Mouse (Mus musculus): Measurements from ENCODE around the gene Hoxc5. TPM values are rescaled to one million over a fixed set of nuclear protein-coding genes. Genes with fewer than 3 reads are reported as not detected.

The Hoxc5 gene
- polyA plus RNA-seq, 1 experiment from 2014 or later, result 17.5 TPM

DNA sequence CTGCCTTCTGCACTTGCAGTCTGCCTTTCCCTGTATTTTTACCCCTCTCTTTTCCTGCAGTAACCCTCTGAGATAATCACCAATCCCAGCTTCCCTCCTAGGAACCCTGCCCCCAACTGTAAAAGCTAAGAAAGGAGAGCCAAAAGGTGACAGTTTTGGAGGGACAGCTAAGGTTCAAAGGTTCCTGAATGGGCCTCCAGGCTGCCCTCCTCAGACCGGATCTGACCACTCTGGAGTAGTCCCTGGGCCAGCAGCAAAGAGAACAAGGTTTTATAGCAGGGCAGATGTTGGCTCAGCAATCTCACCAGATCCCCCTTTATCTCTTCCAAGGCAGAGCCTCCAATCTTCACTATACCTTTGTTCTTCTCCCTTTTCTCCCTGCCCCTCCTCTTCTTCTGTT, 75.0 kb downstream of the Hoxc5 start:
- no peak overlapping the region for H3K9ac ChIP-seq (ENCODE audit: low read length)
- H3K4me2 ChIP-seq (ENCODE audit: low read depth, low read length), result no peak overlapping the region
- H3K27ac ChIP-seq (ENCODE audit: low read length), result peak overlapping the region; percentile 79
- H3K36me3 ChIP-seq (ENCODE audit: control insufficient read depth, insufficient read depth, low read length), result no peaks in the 10 kb centered on the region
- H3K4me3 ChIP-seq (replicated peaks; ENCODE audit: low read length), result no peak overlapping the region
- H3K9me3 ChIP-seq (replicated peaks; ENCODE audit: control insufficient read depth, low read length), result no peaks in the 10 kb centered on the region
- H3K27me3 ChIP-seq (ENCODE audit: control insufficient read depth, insufficient read depth, low read length), result no peaks in the 10 kb centered on the region
- H3K4me1 ChIP-seq (ENCODE audit: control insufficient read depth, insufficient read depth, low read length), result peaks cover 32% of the 10 kb centered on the region
- ATAC-seq (ENCODE audit: insufficient read depth, low FRiP score), result no peak
- WGBS, result 15% methylated on average over 1 of the region's 1 CpGs

DNA sequence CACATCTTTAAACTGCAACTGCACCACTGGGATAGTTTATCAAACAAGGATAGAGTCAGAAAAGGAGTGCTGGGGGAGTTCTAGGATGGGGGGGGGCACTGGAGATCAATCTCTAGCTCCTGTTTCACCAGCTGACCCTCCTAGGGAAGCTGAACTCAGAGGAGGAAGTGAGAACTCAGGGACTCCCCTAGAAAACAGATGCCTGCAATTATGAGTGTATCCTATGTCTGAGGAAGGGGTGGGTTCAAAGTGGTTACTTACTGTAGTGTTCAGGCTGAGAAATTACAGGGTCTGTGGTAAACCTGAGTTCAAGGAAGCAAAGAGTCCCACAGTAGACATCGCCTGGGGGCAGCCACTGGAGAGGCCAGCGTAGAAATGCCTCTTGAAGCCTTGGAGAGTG, 84.4 kb downstream of the Hoxc5 start:
- ATAC-seq (ENCODE audit: insufficient read depth, low FRiP score), result no peak
- Histone ChIP-seq H3K9me3 (replicated peaks; ENCODE audit: control insufficient read depth, low read length) (no peaks in the 10 kb centered on the region), H3K9ac (ENCODE audit: low read length) (no peak overlapping the region), H3K27me3 (ENCODE audit: control insufficient read depth, insufficient read depth, low read length) (no peaks in the 10 kb centered on the region), H3K27ac (ENCODE audit: low read length) (no peak overlapping the region), H3K4me2 (ENCODE audit: low read depth, low read length) (no peak overlapping the region), H3K36me3 (ENCODE audit: control insufficient read depth, insufficient read depth, low read length) (no peaks in the 10 kb centered on the region), H3K4me1 (ENCODE audit: control insufficient read depth, insufficient read depth, low read length) (peaks cover 2% of the 10 kb centered on the region; the same call in 1 of the 2 replicates), H3K4me3 (replicated peaks; ENCODE audit: low read length) (no peak overlapping the region)
- WGBS, result 81% methylated on average over 2 of the region's 2 CpGs

DNA sequence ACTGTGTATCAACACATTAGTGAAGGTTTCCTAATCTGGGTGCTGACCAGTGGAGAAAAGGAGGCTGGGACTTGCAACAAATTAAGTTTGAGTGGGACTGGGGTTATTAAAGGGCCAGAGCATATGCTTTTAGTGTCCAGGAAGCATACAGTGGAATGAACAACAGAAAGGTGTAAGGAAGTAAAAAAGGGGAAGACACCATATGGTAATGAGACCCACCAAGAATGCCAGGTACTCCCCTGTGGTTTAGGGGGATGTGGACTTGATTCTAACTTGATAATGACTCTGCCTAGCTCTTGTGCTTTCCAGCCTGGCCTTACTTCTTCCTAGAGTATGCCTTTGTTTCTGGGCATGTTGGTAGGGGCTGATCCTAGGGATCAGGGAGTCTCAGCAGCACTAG, 86.0 kb downstream of the Hoxc5 start:
- Histone ChIP-seq H3K4me1 (ENCODE audit: control insufficient read depth, insufficient read depth, low read length) (peaks cover 10% of the 10 kb centered on the region; the same call in 1 of the 2 replicates), H3K4me3 (replicated peaks; ENCODE audit: low read length) (no peak overlapping the region), H3K36me3 (ENCODE audit: control insufficient read depth, insufficient read depth, low read length) (no peaks in the 10 kb centered on the region), H3K9ac (ENCODE audit: low read length) (no peak overlapping the region), H3K9me3 (replicated peaks; ENCODE audit: control insufficient read depth, low read length) (no peaks in the 10 kb centered on the region), H3K4me2 (ENCODE audit: low read depth, low read length) (no peak overlapping the region), H3K27ac (ENCODE audit: low read length) (no peak overlapping the region), H3K27me3 (ENCODE audit: control insufficient read depth, insufficient read depth, low read length) (no peaks in the 10 kb centered on the region)
- no peak for ATAC-seq (ENCODE audit: insufficient read depth, low FRiP score)

DNA sequence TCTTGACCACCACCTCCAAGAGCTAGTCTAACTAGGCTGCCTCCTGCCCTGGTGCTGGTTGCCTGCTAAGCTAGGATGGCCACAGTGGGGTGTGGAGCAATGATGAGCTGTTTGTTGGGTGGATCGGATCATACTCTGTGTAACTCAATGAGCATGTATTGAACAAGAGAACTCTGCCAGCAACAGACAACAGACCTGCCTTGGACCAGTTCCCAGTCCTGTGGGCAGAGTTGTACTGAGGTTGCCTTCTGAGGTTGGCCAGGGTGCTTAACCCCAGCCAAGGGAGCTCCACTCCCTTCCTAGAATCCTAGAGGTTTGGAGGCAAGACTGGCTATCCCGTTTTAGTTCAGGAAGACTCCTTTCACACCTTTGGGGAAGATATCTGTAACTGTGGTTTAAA, 89.2 kb downstream of the Hoxc5 start:
- Histone ChIP-seq H3K9ac (ENCODE audit: low read length) (no peak overlapping the region), H3K4me2 (ENCODE audit: low read depth, low read length) (no peak overlapping the region), H3K9me3 (replicated peaks; ENCODE audit: control insufficient read depth, low read length) (no peaks in the 10 kb centered on the region), H3K27me3 (ENCODE audit: control insufficient read depth, insufficient read depth, low read length) (no peaks in the 10 kb centered on the region), H3K36me3 (ENCODE audit: control insufficient read depth, insufficient read depth, low read length) (no peaks in the 10 kb centered on the region), H3K4me1 (ENCODE audit: control insufficient read depth, insufficient read depth, low read length) (peaks cover 16% of the 10 kb centered on the region), H3K27ac (ENCODE audit: low read length) (no peak overlapping the region), H3K4me3 (replicated peaks; ENCODE audit: low read length) (no peak overlapping the region)
- ATAC-seq (ENCODE audit: insufficient read depth, low FRiP score), result no peak
- 61% methylated on average over 2 of the region's 2 CpGs for WGBS

DNA sequence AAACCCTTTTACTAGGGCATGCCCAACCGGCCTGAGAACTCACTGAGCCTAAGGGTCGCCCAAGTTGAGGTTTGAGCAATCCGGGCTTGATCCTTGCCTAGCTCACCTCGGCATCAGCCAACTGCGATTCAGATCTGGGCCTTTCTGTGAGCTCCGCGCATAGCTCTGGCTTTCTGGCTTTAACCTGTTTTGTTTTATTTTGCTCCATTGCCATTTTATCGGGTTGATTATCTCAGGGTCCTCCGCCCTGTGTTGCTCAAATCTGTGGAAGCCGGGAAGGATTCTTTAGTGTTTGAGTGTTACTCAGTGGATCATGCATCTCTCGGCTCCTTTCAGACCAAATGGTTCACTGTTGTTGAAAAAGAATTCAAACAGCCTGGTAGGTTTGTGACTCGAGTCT, 91.5 kb downstream of the Hoxc5 start:
- Histone ChIP-seq H3K27me3 (ENCODE audit: control insufficient read depth, insufficient read depth, low read length) (no peaks in the 10 kb centered on the region), H3K4me2 (ENCODE audit: low read depth, low read length) (peak overlapping the region; percentile 67), H3K27ac (ENCODE audit: low read length) (peak overlapping the region; percentile 97), H3K4me1 (ENCODE audit: control insufficient read depth, insufficient read depth, low read length) (peaks cover 16% of the 10 kb centered on the region), H3K9me3 (replicated peaks; ENCODE audit: control insufficient read depth, low read length) (no peaks in the 10 kb centered on the region), H3K4me3 (replicated peaks; ENCODE audit: low read length) (peak overlapping the region; percentile 38), H3K36me3 (ENCODE audit: control insufficient read depth, insufficient read depth, low read length) (no peaks in the 10 kb centered on the region), H3K9ac (ENCODE audit: low read length) (peak overlapping the region; percentile 74)
- ATAC-seq (ENCODE audit: insufficient read depth, low FRiP score), result no peak
- WGBS, result 18% methylated on average over 12 of the region's 12 CpGs

DNA sequence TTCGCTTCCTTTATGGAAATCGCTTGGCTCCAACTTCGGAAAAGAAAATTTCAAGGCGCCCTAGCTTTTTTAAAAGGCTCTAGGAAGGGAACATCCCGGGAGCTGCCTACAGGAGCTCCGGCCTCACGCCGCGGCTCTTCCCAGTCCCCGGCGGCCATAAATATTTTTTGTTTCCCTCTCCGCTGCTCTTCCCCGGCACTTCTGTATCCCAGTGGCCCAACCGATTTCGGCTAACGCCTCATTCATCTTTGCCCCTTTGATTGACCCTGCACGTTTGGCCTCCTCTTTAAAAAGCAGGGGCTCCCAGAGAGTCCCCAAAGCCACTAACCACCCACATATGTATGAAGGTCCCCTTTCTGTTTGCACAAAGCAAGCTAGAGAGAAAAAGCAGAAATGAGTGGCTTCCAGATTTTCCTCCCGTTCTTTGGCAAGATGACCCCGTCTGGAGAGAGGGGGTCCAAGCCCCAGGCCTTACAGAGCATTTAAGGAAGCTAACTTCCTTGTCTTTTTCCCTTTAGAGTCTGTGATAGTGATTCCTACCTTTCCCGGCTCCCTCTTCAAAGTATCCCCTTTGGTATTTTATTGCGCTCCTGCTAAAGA, 92.2 kb downstream of the Hoxc5 start:
- Histone ChIP-seq H3K27me3 (ENCODE audit: control insufficient read depth, insufficient read depth, low read length) (no peaks in the 10 kb centered on the region), H3K4me3 (replicated peaks; ENCODE audit: low read length) (peak overlapping the region; percentile 38), H3K4me2 (ENCODE audit: low read depth, low read length) (peak overlapping the region; percentile 67), H3K27ac (ENCODE audit: low read length) (peak overlapping the region; percentile 97), H3K4me1 (ENCODE audit: control insufficient read depth, insufficient read depth, low read length) (peaks cover 16% of the 10 kb centered on the region), H3K9ac (ENCODE audit: low read length) (peak overlapping the region; percentile 74), H3K36me3 (ENCODE audit: control insufficient read depth, insufficient read depth, low read length) (no peaks in the 10 kb centered on the region), H3K9me3 (replicated peaks; ENCODE audit: control insufficient read depth, low read length) (no peaks in the 10 kb centered on the region)
- no peak for ATAC-seq (ENCODE audit: insufficient read depth, low FRiP score)
- 8% methylated on average over 21 of the region's 21 CpGs for WGBS

DNA sequence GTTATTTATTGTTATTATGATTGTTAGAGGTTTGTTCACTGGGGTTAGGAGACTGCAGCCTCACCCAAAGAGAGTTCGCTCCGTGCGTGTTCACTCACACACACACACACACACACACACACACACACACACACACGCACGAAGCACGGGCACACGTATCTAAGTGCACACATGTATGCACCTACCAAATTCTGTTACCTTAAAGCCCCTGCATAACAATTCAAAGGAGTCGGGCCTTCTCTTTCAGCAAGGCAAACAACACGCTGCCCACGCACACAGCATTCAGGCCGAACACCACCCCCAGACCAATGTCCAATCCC, 92.7 kb downstream of the Hoxc5 start:
- Histone ChIP-seq H3K27ac (ENCODE audit: low read length) (peak overlapping the region; percentile 97), H3K4me1 (ENCODE audit: control insufficient read depth, insufficient read depth, low read length) (peaks cover 16% of the 10 kb centered on the region), H3K9ac (ENCODE audit: low read length) (peak overlapping the region; percentile 74), H3K4me3 (replicated peaks; ENCODE audit: low read length) (peak overlapping the region; percentile 38), H3K27me3 (ENCODE audit: control insufficient read depth, insufficient read depth, low read length) (no peaks in the 10 kb centered on the region), H3K4me2 (ENCODE audit: low read depth, low read length) (peak overlapping the region; percentile 67), H3K36me3 (ENCODE audit: control insufficient read depth, insufficient read depth, low read length) (no peaks in the 10 kb centered on the region), H3K9me3 (replicated peaks; ENCODE audit: control insufficient read depth, low read length) (no peaks in the 10 kb centered on the region)
- 25% methylated on average over 11 of the region's 11 CpGs for WGBS
- ATAC-seq (ENCODE audit: insufficient read depth, low FRiP score), result no peak

DNA sequence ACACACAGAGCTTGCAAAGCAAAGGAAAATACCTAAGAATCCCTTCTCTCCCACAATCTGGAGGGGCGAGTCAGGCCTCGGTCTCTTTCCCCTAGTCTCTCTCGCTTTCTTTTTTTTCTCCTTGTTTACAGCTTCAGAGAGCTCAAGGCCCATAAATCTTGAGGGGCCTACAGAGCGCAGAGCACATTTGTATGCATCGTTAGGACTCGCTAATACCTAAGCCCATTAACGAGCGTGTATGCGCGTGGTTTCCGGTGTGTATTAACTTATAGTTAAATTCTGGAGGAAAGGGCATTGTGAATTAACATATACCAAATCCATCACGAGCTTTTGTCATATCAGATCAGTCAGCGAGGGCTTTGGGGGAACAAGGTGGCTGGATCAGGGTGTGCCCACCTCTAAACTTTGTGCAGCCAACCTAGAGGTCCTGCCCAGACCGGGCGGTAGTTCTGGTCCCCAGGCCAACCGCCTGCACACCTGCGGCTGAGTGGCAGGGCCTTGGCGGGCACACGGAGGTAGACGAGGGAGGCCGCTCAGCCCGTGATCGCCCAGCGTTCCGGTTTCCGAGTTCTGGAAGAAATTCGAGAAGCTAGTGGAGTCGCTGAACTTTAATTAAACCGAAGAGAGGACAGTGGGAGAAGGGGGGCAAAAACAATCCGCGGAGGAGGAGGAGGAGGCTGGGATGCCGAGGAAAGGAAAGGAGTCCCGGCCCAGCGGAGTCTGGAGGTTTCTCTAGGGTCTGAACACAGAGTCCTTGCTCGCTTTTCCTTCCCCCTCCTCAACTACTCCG, 93.3 kb downstream of the Hoxc5 start:
- H3K4me1 ChIP-seq (ENCODE audit: control insufficient read depth, insufficient read depth, low read length), result peaks cover 16% of the 10 kb centered on the region
- peak overlapping the region; percentile 38 for H3K4me3 ChIP-seq (replicated peaks; ENCODE audit: low read length)
- H3K27me3 ChIP-seq (ENCODE audit: control insufficient read depth, insufficient read depth, low read length), result no peaks in the 10 kb centered on the region
- no peaks in the 10 kb centered on the region for H3K36me3 ChIP-seq (ENCODE audit: control insufficient read depth, insufficient read depth, low read length)
- peak; percentile 62 for ATAC-seq (ENCODE audit: insufficient read depth, low FRiP score)
- 4% methylated on average over 36 of the region's 36 CpGs for WGBS
- H3K4me2 ChIP-seq (ENCODE audit: low read depth, low read length), result peak overlapping the region; percentile 67
- no peaks in the 10 kb centered on the region for H3K9me3 ChIP-seq (replicated peaks; ENCODE audit: control insufficient read depth, low read length)
- peak overlapping the region; percentile 97 for H3K27ac ChIP-seq (ENCODE audit: low read length)
- peak overlapping the region; percentile 74 for H3K9ac ChIP-seq (ENCODE audit: low read length)

DNA sequence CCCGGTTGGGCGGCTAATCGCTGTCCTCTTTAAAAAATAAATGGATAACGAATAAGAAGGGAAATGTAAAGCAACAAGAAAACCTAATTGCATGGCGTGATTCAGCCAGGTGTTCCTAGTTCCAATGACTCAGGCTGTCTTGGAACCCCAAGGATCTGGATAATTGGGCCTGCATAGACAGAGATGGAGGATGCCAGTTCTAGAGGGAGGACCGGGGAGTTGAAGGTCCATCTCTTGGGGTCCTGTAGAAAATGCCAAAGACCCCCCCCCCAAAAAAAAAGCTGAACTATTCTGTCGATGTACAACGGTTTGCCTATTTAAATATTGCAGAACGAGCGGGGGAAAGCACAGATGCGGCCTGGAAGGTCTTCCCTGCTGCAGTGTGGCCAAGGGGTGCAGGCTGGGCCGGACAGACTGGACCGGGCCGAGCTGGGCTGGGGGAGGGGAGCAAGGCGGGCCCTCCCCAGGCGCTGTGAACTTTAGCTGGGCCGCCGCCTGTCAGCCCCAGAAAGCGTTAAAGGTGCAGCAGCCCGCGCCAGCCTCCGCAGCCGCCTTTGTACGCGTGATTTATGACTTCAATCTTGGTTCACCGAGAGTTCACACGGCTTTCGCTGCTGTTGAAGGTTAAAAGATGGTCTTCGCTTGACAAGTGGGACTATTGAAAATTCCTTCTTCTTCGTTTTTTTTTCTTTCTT, 94.0 kb downstream of the Hoxc5 start:
- Histone ChIP-seq H3K9me3 (replicated peaks; ENCODE audit: control insufficient read depth, low read length) (no peaks in the 10 kb centered on the region), H3K4me1 (ENCODE audit: control insufficient read depth, insufficient read depth, low read length) (peaks cover 19% of the 10 kb centered on the region), H3K27ac (ENCODE audit: low read length) (peak overlapping the region; percentile 97), H3K27me3 (ENCODE audit: control insufficient read depth, insufficient read depth, low read length) (no peaks in the 10 kb centered on the region), H3K4me2 (ENCODE audit: low read depth, low read length) (peak overlapping the region; percentile 67), H3K36me3 (ENCODE audit: control insufficient read depth, insufficient read depth, low read length) (no peaks in the 10 kb centered on the region), H3K9ac (ENCODE audit: low read length) (peak overlapping the region; percentile 74), H3K4me3 (replicated peaks; ENCODE audit: low read length) (peak overlapping the region; percentile 38)
- ATAC-seq (ENCODE audit: insufficient read depth, low FRiP score), result peak; percentile 73
- 3% methylated on average over 30 of the region's 30 CpGs for WGBS

All from stomach, embryonic 16.5 days (tissue).